Mouse (Mus musculus): Measurements from ENCODE around the gene Ric1. TPM values are rescaled to one million over a fixed set of nuclear protein-coding genes. Genes with fewer than 3 reads are reported as not detected.

Gene Ric1
- polyA plus RNA-seq, 1 experiment, result 8.9 TPM

DNA sequence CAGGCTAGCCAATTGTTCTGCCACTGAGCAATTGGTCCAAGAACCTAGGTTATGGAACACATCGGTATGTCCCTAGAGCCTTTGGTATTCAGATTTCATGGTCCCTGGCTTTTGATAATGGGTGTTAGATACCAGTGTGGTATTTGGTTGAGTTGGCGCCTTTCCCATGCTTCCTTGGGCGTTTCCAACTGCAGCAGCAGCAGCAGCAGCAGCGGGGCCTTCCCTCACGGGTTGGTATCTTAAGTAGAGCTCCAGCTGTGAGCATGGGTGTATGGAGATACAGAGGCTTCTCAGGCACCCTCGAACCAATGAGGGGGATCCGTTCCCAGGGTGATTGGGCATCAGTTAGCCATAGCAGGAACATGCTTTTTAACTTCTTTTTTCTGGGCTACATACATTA is 13.9 kb upstream of the Ric1 start:
- no peak overlapping the region for H3K4me3 ChIP-seq (ENCODE audit: insufficient read depth, low read depth, low read length)
- no peak for DNase-seq
- no peak overlapping the region for H3K27ac ChIP-seq (ENCODE audit: insufficient read depth, low read depth, low read length)
- no peak for TF ChIP-seq POLR2A (IDR thresholded peaks at IDR 0.05; ENCODE audit: low read depth, low read length)
- no peak for TF ChIP-seq CTCF (conservative IDR thresholded peaks at IDR 0.05; ENCODE audit: insufficient read depth, insufficient read length, low read depth, low read length)
- H3K27me3 ChIP-seq (replicated peaks; ENCODE audit: control insufficient read depth, insufficient read depth, low read length), result no peaks in the 10 kb centered on the region
- no peaks in the 10 kb centered on the region for H3K4me1 ChIP-seq (ENCODE audit: control insufficient read depth, insufficient read depth, low read length)
- no peaks in the 10 kb centered on the region for H3K36me3 ChIP-seq (ENCODE audit: control insufficient read depth, insufficient read depth, low read length)
- WGBS, result 74% methylated on average over 7 of the region's 7 CpGs

DNA sequence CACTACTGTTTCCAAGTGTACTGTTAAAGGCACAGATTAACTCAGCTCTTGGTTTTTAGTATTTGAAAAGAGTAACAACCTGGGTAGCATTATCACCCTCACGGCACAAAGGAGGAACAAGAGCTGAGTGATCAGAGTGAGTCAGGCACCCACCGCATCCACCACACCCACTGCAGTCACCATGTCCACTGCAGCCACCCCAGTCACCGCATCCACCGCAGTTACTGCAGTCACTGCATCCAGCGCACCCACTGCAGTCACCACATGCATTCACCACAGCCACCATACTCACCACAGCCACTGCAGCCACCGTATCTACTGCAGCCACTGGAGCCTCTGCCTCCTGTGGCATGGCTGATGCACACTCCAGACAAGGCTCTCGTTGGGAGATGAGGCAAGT is 12.2 kb upstream of the Ric1 start:
- Histone ChIP-seq H3K27me3 (replicated peaks; ENCODE audit: control insufficient read depth, insufficient read depth, low read length) (no peaks in the 10 kb centered on the region), H3K36me3 (ENCODE audit: control insufficient read depth, insufficient read depth, low read length) (no peaks in the 10 kb centered on the region), H3K4me3 (ENCODE audit: insufficient read depth, low read depth, low read length) (no peak overlapping the region), H3K4me1 (ENCODE audit: control insufficient read depth, insufficient read depth, low read length) (0 out of 2 replicates have a peak, but pooled peaks cover 2% of the 10 kb centered on the region), H3K27ac (ENCODE audit: insufficient read depth, low read depth, low read length) (no peak overlapping the region)
- TF ChIP-seq POLR2A (IDR thresholded peaks at IDR 0.05; ENCODE audit: low read depth, low read length) (no peak), CTCF (conservative IDR thresholded peaks at IDR 0.05; ENCODE audit: insufficient read depth, insufficient read length, low read depth, low read length) (no peak)
- DNase-seq, result no peak
- 91% methylated on average over 7 of the region's 7 CpGs for WGBS

DNA sequence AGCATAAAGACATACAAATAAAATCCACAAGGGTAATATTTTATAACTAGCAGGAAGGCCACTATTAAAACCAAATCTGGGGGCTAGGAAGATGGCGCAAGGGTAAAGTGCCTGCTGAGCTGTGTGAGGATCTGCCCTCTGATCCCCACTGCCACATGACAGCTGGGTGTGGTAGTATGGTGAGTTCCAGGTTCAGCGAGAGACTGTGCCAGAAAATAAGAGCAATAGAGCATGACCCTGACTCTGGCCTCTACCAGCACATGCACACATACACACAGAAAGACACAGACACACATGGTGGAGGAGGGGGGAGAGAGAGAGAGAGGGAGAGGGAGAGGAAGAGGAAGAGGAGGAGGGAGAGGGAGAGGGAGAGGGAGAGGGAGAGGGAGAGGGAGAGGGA is 10.3 kb upstream of the Ric1 start:
- no peaks in the 10 kb centered on the region for H3K27me3 ChIP-seq (replicated peaks; ENCODE audit: control insufficient read depth, insufficient read depth, low read length)
- H3K4me1 ChIP-seq (ENCODE audit: control insufficient read depth, insufficient read depth, low read length), result 0 out of 2 replicates have a peak, but pooled peaks cover 2% of the 10 kb centered on the region
- H3K27ac ChIP-seq (ENCODE audit: insufficient read depth, low read depth, low read length), result no peak overlapping the region
- TF ChIP-seq POLR2A (IDR thresholded peaks at IDR 0.05; ENCODE audit: low read depth, low read length) (no peak), CTCF (conservative IDR thresholded peaks at IDR 0.05; ENCODE audit: insufficient read depth, insufficient read length, low read depth, low read length) (no peak)
- no peaks in the 10 kb centered on the region for H3K36me3 ChIP-seq (ENCODE audit: control insufficient read depth, insufficient read depth, low read length)
- 47% methylated on average over 2 of the region's 2 CpGs for WGBS
- peak; percentile 84 for DNase-seq
- H3K4me3 ChIP-seq (ENCODE audit: insufficient read depth, low read depth, low read length), result no peak overlapping the region

DNA sequence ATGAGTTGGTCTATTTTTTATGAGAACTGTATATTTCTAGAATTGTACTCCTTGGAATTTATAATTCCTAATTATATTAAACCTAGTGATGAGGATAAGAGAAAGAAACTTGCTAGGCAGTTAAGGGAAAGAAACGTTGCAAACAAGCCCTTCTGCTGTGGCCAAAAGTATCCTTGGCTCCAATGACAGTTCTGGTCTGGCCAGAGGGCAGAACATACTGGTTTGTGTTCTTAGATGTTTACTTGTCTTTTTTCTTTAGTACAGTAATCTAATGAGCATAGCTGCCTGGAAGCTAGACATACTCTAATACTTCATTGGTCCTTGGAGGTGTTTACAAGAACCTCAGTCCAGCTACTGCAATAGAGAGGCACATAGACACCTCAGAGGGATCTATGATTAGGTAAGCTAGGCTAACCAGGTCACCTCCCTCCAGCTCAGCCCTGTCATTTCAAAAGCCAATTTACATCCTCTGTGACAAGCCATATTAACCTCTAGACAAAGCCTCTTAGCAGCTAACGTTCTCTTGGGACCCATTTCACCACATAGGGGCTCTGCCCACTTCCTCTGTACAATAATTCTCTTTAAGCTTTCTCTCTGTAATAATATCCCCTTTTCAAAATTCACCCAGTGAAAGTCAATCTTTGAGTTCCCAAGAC is 8.8 kb upstream of the Ric1 start:
- TF ChIP-seq POLR2A (IDR thresholded peaks at IDR 0.05; ENCODE audit: low read depth, low read length), result no peak
- no peak overlapping the region for H3K27ac ChIP-seq (ENCODE audit: insufficient read depth, low read depth, low read length)

DNA sequence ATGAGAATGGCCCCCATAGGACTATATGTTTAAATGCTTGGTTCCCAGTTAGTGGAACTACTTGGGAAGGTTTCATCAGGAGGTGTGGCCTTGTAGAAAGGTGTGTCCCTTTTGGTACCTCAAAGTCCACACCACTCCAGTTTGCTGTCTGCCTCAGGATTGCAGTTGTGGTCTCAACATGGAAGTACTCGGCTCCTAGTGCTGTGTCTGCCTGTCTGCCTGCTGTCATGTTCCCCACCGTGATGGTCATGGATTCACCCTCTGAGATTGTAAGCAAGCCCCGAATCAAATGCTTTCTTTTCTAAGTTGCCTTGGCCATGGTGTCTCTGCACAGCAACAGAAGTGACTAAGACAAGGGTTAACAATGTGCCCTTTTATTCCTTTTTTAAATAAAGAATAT is 8.0 kb upstream of the Ric1 start:
- DNase-seq, result no peak
- no peak overlapping the region for H3K4me3 ChIP-seq (ENCODE audit: insufficient read depth, low read depth, low read length)
- H3K36me3 ChIP-seq (ENCODE audit: control insufficient read depth, insufficient read depth, low read length), result no peaks in the 10 kb centered on the region
- TF ChIP-seq POLR2A (IDR thresholded peaks at IDR 0.05; ENCODE audit: low read depth, low read length), result no peak
- no peak for TF ChIP-seq CTCF (conservative IDR thresholded peaks at IDR 0.05; ENCODE audit: insufficient read depth, insufficient read length, low read depth, low read length)
- WGBS, result 98% methylated on average over 3 of the region's 3 CpGs
- H3K4me1 ChIP-seq (ENCODE audit: control insufficient read depth, insufficient read depth, low read length), result 0 out of 2 replicates have a peak, but pooled peaks cover 2% of the 10 kb centered on the region
- no peak overlapping the region for H3K27ac ChIP-seq (ENCODE audit: insufficient read depth, low read depth, low read length)
- H3K27me3 ChIP-seq (replicated peaks; ENCODE audit: control insufficient read depth, insufficient read depth, low read length), result no peaks in the 10 kb centered on the region

More for the DNA sequence above, 8.8 kb upstream of the Ric1 start:
- Histone ChIP-seq H3K4me3 (ENCODE audit: insufficient read depth, low read depth, low read length) (no peak overlapping the region), H3K27me3 (replicated peaks; ENCODE audit: control insufficient read depth, insufficient read depth, low read length) (no peaks in the 10 kb centered on the region), H3K4me1 (ENCODE audit: control insufficient read depth, insufficient read depth, low read length) (0 out of 2 replicates have a peak, but pooled peaks cover 2% of the 10 kb centered on the region), H3K36me3 (ENCODE audit: control insufficient read depth, insufficient read depth, low read length) (no peaks in the 10 kb centered on the region)
- DNase-seq, result no peak
- WGBS, result 26% methylated on average over 2 of the region's 2 CpGs

DNA sequence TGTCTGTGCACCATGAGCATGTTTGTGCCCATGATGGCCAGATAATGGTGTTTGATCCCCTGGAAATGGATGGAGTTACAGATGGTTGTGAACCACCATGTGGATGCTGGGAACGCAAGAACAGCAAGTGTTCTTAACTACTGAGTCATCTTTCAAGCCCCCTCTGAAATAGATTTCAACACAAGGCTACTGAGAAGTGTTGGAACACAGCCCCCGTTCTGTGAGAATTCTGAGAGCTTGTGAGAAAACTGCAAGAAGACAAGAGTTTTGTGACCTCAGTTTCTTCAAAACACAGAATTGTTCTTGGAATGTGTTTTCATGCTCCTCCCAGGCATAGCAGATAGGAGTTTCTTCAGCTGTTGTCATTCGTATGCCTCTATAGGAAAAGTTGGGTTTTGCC is 6.7 kb upstream of the Ric1 start:
- WGBS, result 97% methylated on average over 3 of the region's 3 CpGs
- Histone ChIP-seq H3K36me3 (ENCODE audit: control insufficient read depth, insufficient read depth, low read length) (no peaks in the 10 kb centered on the region), H3K4me3 (ENCODE audit: insufficient read depth, low read depth, low read length) (no peak overlapping the region), H3K27ac (ENCODE audit: insufficient read depth, low read depth, low read length) (no peak overlapping the region), H3K4me1 (ENCODE audit: control insufficient read depth, insufficient read depth, low read length) (0 out of 2 replicates have a peak, but pooled peaks cover 2% of the 10 kb centered on the region), H3K27me3 (replicated peaks; ENCODE audit: control insufficient read depth, insufficient read depth, low read length) (no peaks in the 10 kb centered on the region)
- TF ChIP-seq CTCF (conservative IDR thresholded peaks at IDR 0.05; ENCODE audit: insufficient read depth, insufficient read length, low read depth, low read length), result no peak
- no peak for DNase-seq

DNA sequence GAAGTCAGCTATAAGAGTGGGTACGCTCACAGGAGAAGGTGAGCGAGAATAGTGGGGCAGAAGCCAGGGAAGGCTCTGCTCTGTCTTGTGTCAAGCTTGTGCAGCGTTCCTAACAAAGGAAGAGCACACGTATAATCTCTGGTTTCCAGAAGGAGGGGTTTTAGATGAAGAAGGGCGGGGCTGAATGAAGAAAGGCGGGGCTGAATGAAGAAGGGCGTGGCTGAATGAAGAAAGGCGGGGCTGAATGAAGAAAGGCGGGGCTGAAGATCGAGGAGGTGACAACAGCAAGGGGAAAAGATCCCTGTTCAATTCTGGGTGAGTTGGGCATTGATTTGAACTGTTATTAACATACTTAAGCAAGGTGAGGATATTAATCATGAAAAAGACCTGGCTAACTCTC is 6.1 kb upstream of the Ric1 start:
- WGBS, result 83% methylated on average over 10 of the region's 10 CpGs
- DNase-seq, result no peak
- H3K27me3 ChIP-seq (replicated peaks; ENCODE audit: control insufficient read depth, insufficient read depth, low read length), result no peaks in the 10 kb centered on the region

More for the DNA sequence above, 6.1 kb upstream of the Ric1 start:
- H3K4me3 ChIP-seq (ENCODE audit: insufficient read depth, low read depth, low read length), result no peak overlapping the region
- H3K4me1 ChIP-seq (ENCODE audit: control insufficient read depth, insufficient read depth, low read length), result peaks cover 7% of the 10 kb centered on the region; the same call in 1 of the 2 replicates
- H3K27ac ChIP-seq (ENCODE audit: insufficient read depth, low read depth, low read length), result no peak overlapping the region
- H3K36me3 ChIP-seq (ENCODE audit: control insufficient read depth, insufficient read depth, low read length), result no peaks in the 10 kb centered on the region
- TF ChIP-seq CTCF (conservative IDR thresholded peaks at IDR 0.05; ENCODE audit: insufficient read depth, insufficient read length, low read depth, low read length), result no peak
- TF ChIP-seq POLR2A (IDR thresholded peaks at IDR 0.05; ENCODE audit: low read depth, low read length), result no peak
